Mouse (Mus musculus): ENCODE measurements around the gene Gm20422. TPM values are rescaled to one million over a fixed set of nuclear protein-coding genes. Genes with fewer than 3 reads are reported as not detected.

The Gm20422 gene
- polyA plus RNA-seq, 1 experiment from 2014 or later = 0.59 TPM

DNA sequence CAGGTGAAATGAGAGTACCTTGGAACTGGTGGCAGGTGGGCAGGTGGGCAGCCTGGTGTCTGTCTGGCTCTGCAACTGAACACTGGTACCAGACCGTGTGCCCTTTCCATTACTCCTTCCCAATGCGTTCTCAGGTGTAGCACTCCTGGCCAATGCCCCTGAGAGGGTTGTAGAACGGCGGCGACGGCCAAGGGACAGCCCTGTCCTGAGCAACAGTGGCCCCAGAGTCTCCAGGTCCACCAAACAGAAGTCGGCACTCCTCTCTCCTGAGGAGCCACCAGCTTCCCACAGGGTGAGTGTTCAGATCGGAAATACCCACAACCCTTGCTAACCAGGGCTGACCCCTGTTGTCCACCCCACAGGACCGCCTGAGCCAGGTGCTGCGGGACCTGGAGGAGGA lies 30.4 kb upstream of the Gm20422 start:
- WGBS = 94% methylated on average over 10 of the region's 10 CpGs
- no peaks in the 10 kb centered on the region for H3K27me3 ChIP-seq

DNA sequence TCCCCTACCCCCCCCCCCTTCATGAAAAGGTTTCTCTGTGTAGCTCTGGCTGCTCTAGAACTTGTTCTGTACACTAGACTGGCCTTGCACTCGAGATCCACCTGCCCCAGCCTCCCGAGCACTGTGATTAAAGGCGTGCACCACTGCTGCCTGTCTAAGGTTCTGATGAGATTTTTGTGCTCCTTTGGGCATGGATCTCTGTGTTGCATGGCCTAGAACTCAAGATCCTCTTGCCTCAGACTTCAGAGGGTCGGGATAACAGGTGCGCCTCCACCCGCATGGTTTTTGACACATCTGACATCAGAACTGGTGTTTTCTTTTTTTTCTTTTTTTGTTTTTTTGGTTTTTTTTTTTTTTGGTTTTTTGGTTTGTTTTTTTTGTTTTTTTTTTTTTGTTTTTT lies 29.9 kb upstream of the Gm20422 start:
- Histone ChIP-seq H3K4me1 (peaks cover 12% of the 10 kb centered on the region; the same call in 1 of the 2 replicates), H3K9me3 (no peaks in the 10 kb centered on the region), H3K36me3 (peaks cover 83% of the 10 kb centered on the region), H3K4me3 (no peak overlapping the region), H3K9ac (no peak overlapping the region), H3K27me3 (no peaks in the 10 kb centered on the region), H3K27ac (no peak overlapping the region), H3K4me2 (no peak overlapping the region)
- ATAC-seq (ENCODE audit: borderline replicate concordance, extremely low read depth, low FRiP score, low TSS enrichment) = no peak
- 91% methylated on average over 6 of the region's 6 CpGs for WGBS

More for the DNA sequence above, 30.4 kb upstream of the Gm20422 start:
- H3K4me1 ChIP-seq = peaks cover 12% of the 10 kb centered on the region; the same call in 1 of the 2 replicates
- no peak overlapping the region for H3K27ac ChIP-seq
- no peak for ATAC-seq (ENCODE audit: borderline replicate concordance, extremely low read depth, low FRiP score, low TSS enrichment)
- no peak overlapping the region for H3K9ac ChIP-seq
- no peaks in the 10 kb centered on the region for H3K9me3 ChIP-seq
- no peak overlapping the region for H3K4me2 ChIP-seq
- peaks cover 78% of the 10 kb centered on the region for H3K36me3 ChIP-seq
- no peak overlapping the region for H3K4me3 ChIP-seq

DNA sequence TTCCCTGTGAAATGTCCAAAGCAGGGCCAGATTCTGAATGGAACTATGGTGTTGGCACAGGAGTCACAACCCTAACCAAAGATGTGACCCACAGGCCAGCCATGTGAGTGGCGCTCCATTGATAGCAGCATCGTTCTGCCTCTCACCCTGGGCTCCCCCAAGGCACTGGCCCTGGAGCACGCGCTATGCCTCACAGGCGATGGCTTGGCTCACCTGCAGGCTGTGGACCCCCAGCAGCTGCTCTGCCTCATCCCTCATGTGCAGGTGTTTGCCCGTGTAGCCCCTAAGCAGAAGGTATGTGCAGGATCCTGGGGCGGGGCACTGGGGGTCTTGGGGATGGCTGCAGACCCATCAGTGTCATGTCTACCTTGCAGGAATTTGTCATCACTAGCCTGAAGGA lies 28.7 kb upstream of the Gm20422 start:
- no peaks in the 10 kb centered on the region for H3K9me3 ChIP-seq
- peaks cover 95% of the 10 kb centered on the region for H3K36me3 ChIP-seq
- H3K27me3 ChIP-seq = no peaks in the 10 kb centered on the region
- WGBS = 85% methylated on average over 7 of the region's 7 CpGs
- H3K4me2 ChIP-seq = no peak overlapping the region
- no peak overlapping the region for H3K4me3 ChIP-seq
- H3K27ac ChIP-seq = no peak overlapping the region
- no peak for ATAC-seq (ENCODE audit: borderline replicate concordance, extremely low read depth, low FRiP score, low TSS enrichment)
- peaks cover 3% of the 10 kb centered on the region; the same call in 1 of the 2 replicates for H3K4me1 ChIP-seq
- no peak overlapping the region for H3K9ac ChIP-seq

DNA sequence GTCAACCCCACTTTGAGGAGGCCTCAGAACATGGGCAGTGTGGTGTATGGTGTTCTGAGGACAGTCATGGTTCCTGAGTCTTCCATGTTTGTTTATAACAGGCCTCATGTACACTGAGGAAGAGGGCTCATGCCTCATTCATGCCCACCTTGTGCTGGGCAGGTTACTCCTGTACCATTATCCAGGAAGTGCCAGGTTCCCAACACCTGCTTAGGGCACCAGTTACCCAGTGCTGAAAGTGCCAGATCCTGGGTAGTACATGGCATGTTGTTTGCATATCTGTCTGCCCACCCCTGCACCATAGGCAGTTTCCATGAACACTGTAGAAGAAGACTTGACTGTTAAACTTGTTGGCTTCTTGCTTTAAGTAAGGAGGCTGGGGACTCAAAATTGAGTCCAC lies 27.5 kb upstream of the Gm20422 start:
- no peaks in the 10 kb centered on the region for H3K27me3 ChIP-seq
- peaks cover 96% of the 10 kb centered on the region for H3K36me3 ChIP-seq
- H3K27ac ChIP-seq = no peak overlapping the region
- H3K4me1 ChIP-seq = no peaks in the 10 kb centered on the region
- no peaks in the 10 kb centered on the region for H3K9me3 ChIP-seq
- H3K9ac ChIP-seq = no peak overlapping the region
- ATAC-seq (ENCODE audit: borderline replicate concordance, extremely low read depth, low FRiP score, low TSS enrichment) = no peak
- H3K4me2 ChIP-seq = no peak overlapping the region
- no peak overlapping the region for H3K4me3 ChIP-seq

DNA sequence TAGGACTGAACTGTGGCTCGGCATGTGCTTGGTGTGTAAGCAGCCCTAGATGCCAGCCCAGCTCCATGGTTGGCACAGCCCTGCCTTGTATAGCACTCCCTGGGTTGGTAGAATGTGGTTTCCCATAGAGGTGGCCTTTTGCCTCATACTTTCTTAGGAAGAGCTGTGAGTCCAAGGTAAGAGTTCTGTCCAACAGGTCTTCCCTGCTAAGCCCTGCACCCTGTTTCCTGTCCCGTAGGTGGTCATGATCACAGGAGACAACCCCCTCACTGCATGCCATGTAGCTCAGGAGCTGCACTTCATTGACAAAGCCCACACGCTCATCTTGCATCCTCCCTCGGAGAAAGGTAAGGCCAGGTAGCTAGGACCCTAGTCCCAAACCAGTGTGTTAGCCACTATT lies 27.1 kb upstream of the Gm20422 start:
- H3K27ac ChIP-seq = no peak overlapping the region
- 93% methylated on average over 4 of the region's 4 CpGs for WGBS
- H3K4me2 ChIP-seq = no peak overlapping the region
- H3K27me3 ChIP-seq = no peaks in the 10 kb centered on the region
- H3K4me3 ChIP-seq = no peak overlapping the region
- no peaks in the 10 kb centered on the region for H3K9me3 ChIP-seq
- H3K9ac ChIP-seq = no peak overlapping the region
- H3K36me3 ChIP-seq = peaks cover 96% of the 10 kb centered on the region
- no peaks in the 10 kb centered on the region for H3K4me1 ChIP-seq
- no peak for ATAC-seq (ENCODE audit: borderline replicate concordance, extremely low read depth, low FRiP score, low TSS enrichment)

DNA sequence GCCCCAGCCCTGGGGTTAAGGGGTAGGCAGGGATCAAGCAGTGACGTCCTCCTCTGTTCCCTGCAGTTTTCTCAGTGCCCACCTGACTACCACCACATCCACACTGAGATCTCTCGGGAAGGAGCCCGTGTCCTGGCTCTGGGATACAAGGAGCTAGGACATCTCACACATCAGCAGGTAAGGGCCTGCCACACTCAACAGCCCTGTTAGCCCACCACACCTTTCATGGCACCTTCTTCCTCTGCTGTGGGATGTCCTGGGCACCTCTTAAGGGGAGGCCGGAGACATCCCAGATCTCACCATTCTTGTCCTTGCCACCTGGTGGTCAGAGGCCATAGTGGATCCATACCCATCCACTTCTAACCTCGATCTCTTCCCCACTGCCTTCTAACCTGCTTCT lies 25.3 kb upstream of the Gm20422 start:
- Histone ChIP-seq H3K4me1 (no peaks in the 10 kb centered on the region), H3K9ac (no peak overlapping the region), H3K4me2 (no peak overlapping the region), H3K9me3 (no peaks in the 10 kb centered on the region), H3K27me3 (no peaks in the 10 kb centered on the region), H3K27ac (no peak overlapping the region), H3K36me3 (peaks cover 96% of the 10 kb centered on the region), H3K4me3 (no peak overlapping the region)
- 89% methylated on average over 5 of the region's 5 CpGs for WGBS
- ATAC-seq (ENCODE audit: borderline replicate concordance, extremely low read depth, low FRiP score, low TSS enrichment) = no peak

DNA sequence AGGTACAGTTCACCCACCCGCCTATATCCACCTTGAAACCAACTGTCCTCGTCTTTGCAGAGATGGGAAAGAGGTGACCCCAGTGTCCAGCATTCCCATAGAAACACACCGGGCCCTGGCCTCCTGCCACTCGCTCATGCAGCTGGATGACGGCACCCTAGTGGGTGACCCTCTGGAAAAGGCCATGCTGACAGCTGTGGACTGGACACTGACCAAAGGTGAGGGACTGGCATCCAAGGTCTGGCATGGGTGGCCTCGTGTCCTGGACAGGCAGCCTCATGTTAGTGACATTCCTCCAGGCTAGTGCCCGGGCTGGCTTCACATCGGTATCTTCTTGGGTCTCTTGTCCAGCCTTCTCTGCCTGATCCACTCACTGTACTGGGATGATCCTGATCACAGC lies 24.6 kb upstream of the Gm20422 start:
- Histone ChIP-seq H3K9ac (no peak overlapping the region), H3K36me3 (peaks cover 98% of the 10 kb centered on the region), H3K27ac (no peak overlapping the region), H3K4me3 (no peak overlapping the region), H3K4me1 (no peaks in the 10 kb centered on the region), H3K4me2 (no peak overlapping the region), H3K27me3 (no peaks in the 10 kb centered on the region), H3K9me3 (no peaks in the 10 kb centered on the region)
- ATAC-seq (ENCODE audit: borderline replicate concordance, extremely low read depth, low FRiP score, low TSS enrichment) = no peak
- 89% methylated on average over 8 of the region's 8 CpGs for WGBS

DNA sequence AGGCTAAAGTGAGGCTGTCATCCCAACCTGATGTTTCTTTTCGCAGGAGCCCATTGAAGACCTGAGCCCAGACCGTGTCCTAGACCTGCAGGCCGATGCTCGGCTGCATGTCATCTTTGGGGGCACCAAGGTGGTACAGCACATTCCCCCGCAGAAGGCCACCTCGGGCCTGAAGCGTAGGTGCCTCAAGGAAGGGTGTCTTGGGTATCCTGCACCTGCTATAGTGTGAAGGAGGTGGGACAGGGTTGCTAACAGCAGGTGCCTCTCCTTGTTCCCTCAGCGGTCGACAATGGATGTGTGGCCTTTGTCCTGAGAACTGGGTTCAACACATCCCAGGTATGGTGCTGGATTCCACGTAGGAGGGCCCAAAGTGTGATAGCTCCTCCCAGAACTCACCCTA lies 23.0 kb upstream of the Gm20422 start:
- Histone ChIP-seq H3K4me1 (peaks cover 6% of the 10 kb centered on the region), H3K4me2 (no peak overlapping the region), H3K36me3 (peaks cover 92% of the 10 kb centered on the region), H3K9me3 (no peaks in the 10 kb centered on the region), H3K4me3 (no peak overlapping the region), H3K27me3 (no peaks in the 10 kb centered on the region), H3K9ac (no peak overlapping the region), H3K27ac (no peak overlapping the region)
- 94% methylated on average over 10 of the region's 10 CpGs for WGBS
- no peak for ATAC-seq (ENCODE audit: borderline replicate concordance, extremely low read depth, low FRiP score, low TSS enrichment)

DNA sequence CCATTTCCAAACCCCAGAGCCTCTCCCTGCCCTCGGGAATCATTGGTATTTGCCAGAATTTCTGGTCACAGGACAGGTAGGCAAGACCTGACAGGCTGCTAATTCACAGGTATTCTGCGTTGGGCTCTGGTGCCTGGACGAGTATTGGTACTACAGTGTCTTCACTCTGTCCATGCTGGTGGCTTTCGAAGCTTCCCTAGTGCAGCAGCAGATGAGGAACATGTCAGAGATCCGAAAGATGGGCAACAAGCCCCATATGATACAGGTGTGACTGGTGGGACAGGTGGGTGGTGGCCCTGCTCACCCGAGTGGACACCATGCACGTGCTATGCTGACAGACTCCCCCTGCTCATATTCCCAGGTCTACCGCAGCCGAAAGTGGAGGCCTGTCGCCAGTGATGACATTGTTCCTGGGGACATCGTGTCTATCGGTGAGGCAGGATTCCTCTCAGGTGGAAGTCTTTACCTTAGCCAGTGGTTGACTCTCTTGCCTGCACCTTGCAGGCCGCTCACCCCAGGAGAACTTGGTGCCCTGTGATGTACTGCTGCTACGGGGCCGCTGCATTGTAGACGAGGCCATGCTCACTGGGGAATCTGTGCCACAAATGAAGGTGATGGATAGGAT lies 22.1 kb upstream of the Gm20422 start:
- H3K36me3 ChIP-seq = peaks cover 84% of the 10 kb centered on the region
- H3K4me1 ChIP-seq = peaks cover 14% of the 10 kb centered on the region
- 93% methylated on average over 16 of the region's 16 CpGs for WGBS
- H3K4me2 ChIP-seq = no peak overlapping the region
- H3K9me3 ChIP-seq = no peaks in the 10 kb centered on the region
- no peak for ATAC-seq (ENCODE audit: borderline replicate concordance, extremely low read depth, low FRiP score, low TSS enrichment)
- H3K27me3 ChIP-seq = no peaks in the 10 kb centered on the region
- no peak overlapping the region for H3K9ac ChIP-seq
- no peak overlapping the region for H3K4me3 ChIP-seq
- no peak overlapping the region for H3K27ac ChIP-seq

DNA sequence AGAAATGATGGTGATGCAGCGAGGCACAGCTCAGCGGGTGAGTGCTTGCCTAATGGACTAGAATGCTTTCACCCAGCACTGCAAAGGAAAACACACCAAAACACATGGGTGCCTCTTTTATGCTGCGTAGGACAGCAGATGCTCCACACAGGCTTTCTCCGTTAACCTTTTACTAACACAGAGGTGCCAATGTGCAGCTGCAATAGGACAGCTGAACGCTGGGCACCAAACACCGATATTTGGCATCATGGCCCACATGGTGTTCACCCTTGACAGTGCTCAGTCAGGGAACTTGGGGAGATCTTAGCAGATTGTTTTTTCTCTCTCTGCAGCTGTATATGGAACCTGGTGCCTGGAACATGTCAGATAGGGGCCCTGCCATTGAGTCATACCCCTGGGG lies 20.2 kb upstream of the Gm20422 start:
- no peak overlapping the region for H3K4me2 ChIP-seq
- no peak overlapping the region for H3K27ac ChIP-seq
- ATAC-seq (ENCODE audit: borderline replicate concordance, extremely low read depth, low FRiP score, low TSS enrichment) = no peak
- WGBS = 93% methylated on average over 6 of the region's 6 CpGs
- no peaks in the 10 kb centered on the region for H3K9me3 ChIP-seq
- H3K36me3 ChIP-seq = peaks cover 66% of the 10 kb centered on the region
- H3K27me3 ChIP-seq = no peaks in the 10 kb centered on the region
- no peak overlapping the region for H3K4me3 ChIP-seq
- H3K9ac ChIP-seq = no peak overlapping the region
- peaks cover 19% of the 10 kb centered on the region for H3K4me1 ChIP-seq

DNA sequence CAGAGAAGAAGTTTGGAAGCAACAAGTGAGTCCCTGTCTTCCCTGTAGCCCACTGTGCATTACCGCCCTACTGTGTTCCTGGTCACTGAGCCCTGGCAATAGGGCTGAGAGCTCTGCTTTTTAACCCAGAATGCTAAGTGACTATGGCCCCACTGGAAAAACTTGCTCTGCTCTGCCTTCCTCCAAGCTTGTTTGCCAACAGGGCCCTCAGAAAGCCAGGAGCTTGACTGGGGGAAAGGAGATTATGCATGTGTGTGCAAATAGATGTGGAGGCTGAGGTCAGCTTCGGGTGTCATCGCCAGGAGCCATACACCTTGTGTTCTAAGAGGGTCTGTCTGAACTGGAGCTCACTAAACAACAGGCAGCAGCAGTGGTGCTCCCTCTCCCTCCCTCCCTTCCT lies 19.4 kb upstream of the Gm20422 start:
- H3K27ac ChIP-seq = no peak overlapping the region
- H3K27me3 ChIP-seq = no peaks in the 10 kb centered on the region
- no peaks in the 10 kb centered on the region for H3K9me3 ChIP-seq
- H3K4me3 ChIP-seq = no peak overlapping the region
- no peak overlapping the region for H3K4me2 ChIP-seq
- H3K4me1 ChIP-seq = peaks cover 23% of the 10 kb centered on the region
- ATAC-seq (ENCODE audit: borderline replicate concordance, extremely low read depth, low FRiP score, low TSS enrichment) = no peak
- no peak overlapping the region for H3K9ac ChIP-seq
- WGBS = 89% methylated on average over 3 of the region's 3 CpGs
- peaks cover 58% of the 10 kb centered on the region for H3K36me3 ChIP-seq

DNA sequence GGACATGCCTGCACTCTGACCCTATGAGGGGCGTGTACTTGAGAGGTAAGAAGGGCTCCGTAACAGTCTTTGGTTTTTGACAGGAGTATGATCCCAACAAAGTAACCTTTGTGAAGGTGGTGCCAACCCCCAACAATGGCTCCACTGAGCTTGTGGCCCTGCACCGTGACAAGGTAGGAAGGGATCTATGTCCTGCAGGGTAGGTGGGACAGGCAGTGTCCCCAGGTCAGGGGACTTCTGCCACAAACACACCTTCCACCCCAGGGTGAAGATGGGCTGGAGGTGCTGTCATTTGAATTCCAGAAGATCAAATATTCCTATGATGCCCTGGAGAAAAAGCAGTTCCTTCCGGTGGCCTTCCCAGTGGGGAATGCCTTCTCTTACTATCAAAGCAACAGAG lies 19.0 kb upstream of the Gm20422 start:
- Histone ChIP-seq H3K27me3 (no peaks in the 10 kb centered on the region), H3K4me1 (peaks cover 23% of the 10 kb centered on the region), H3K4me2 (no peak overlapping the region), H3K36me3 (peaks cover 54% of the 10 kb centered on the region), H3K27ac (no peak overlapping the region), H3K9me3 (no peaks in the 10 kb centered on the region), H3K9ac (no peak overlapping the region), H3K4me3 (no peak overlapping the region)
- 89% methylated on average over 4 of the region's 4 CpGs for WGBS
- ATAC-seq (ENCODE audit: borderline replicate concordance, extremely low read depth, low FRiP score, low TSS enrichment) = no peak

All from lung, embryonic 15.5 days (tissue).